Mouse (Mus musculus): Measurements from ENCODE around the gene Adcy3.

DNA sequence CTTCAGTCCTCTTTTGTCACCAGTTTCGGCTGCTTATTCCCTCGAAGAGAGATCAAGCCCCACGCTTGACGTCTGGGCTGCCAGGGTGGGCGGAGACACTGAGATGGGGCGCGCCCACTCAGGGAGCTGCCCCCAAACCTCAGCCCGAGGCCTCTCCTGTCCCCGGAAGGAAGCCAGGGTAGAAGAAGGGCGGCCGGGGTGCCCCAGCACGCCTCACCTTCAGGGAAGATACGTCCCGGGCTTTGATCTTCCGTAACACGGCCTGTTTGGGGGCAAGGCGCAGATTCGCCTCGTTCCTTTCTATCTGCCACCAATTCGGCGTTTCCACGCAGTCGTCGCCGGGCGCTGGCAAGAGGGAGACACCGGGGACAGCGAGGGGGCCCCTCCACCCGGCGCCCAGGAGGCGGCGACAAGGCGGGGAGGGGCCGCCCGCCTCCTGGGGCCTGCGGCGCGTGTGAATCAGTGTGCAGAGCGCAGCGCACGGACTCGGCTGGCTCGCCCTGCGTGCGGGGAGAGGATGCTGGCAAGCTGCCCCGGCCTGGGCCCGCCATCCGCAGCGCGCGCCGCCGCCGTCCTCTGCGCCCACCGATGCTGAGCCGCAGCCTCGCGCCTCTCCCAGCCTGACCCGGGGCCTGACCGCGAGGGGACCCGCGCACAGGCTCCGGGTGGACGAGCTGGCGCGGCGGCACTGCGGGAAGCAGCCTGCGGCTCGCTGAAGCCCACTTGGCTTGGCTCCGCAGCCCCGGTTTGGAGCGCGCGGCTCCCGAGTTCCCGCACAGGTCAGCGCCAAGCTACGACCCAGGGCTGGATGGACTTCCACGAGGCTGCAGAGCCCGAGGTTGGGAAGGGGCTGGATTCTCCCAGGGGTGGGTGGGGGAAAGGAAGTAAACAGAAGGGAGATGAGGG, at the start of gene Adcy3:
- no peak for TF ChIP-seq CTCF (IDR thresholded peaks at IDR 0.05; ENCODE audit: extremely low read depth, insufficient read depth, insufficient read length, insufficient replicate concordance)
- no peak for TF ChIP-seq POLR2A (IDR thresholded peaks at IDR 0.05; ENCODE audit: low read depth, low read length)
